Mouse (Mus musculus) cortical plate, adult 2 months (tissue): Measurements from ENCODE around the gene Spata21.

Source experiments
- CTCF ChIP-seq: fragments of 200-500 bp; IDR thresholded peaks from 2 replicates; pipeline ENCODE4 v1.5.1; 2011; ENCODE audit warnings: mild to moderate bottlenecking, control low read depth, low read length; ENCODE audit not compliant: insufficient read depth; ENCODE audit errors: extremely low read depth
- POLR2A ChIP-seq: fragments of 200-500 bp; IDR thresholded peaks from 2 replicates; pipeline ENCODE4 v1.6.1; 2011; ENCODE audit warnings: mild to moderate bottlenecking, low read length, control low read depth; ENCODE audit not compliant: insufficient read depth; ENCODE audit errors: extremely low read depth

GRCm38 (mm10) chr4:141157485-141157884, 69.4 kb downstream of the Spata21 start:
- TF ChIP-seq CTCF (no peak), POLR2A (no peak)
